Mouse (Mus musculus) brain, embryonic 14.5 days (tissue): ENCODE results near the gene Bpi.

Source experiments
- CTCF ChIP-seq: fragments of 200-500 bp; IDR thresholded peaks from 2 replicates; pipeline ENCODE4 v1.5.1; 2012; ENCODE audit warnings: inconsistent platforms, mild to moderate bottlenecking, moderate library complexity, borderline replicate concordance; ENCODE audit not compliant: insufficient read depth, insufficient read length; ENCODE audit errors: extremely low read depth
- POLR2A ChIP-seq: fragments of 200-500 bp; IDR thresholded peaks from 2 replicates; pipeline ENCODE4 v1.6.1; 2012; ENCODE audit warnings: mild to moderate bottlenecking, inconsistent platforms, borderline replicate concordance; ENCODE audit not compliant: poor library complexity, insufficient read depth, insufficient read length, severe bottlenecking; ENCODE audit errors: extremely low read depth

DNA sequence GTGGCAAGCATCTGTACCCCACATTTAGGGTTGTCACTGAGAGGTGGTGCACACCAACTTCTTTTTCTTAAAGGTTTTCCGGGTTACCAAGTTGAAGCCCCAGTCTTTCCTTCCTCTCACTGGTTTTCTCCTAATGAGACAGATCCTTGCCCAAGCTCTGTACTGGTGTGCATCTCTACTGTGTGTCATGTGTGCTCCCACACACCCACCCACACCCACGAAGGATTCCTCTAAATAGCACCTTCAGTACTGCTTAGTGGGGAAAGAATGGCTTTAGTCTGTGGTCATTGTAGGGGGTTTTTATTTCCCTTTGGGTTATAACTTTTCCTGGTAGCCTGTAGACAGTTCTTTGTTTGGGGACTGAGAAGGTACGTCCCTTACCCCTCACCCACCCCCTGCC lies 7.0 kb downstream of the Bpi start:
- TF ChIP-seq POLR2A (no peak), CTCF (no peak)
